Mouse (Mus musculus): ENCODE results near the gene Fam168a. TPM values are rescaled to one million over a fixed set of nuclear protein-coding genes. Genes with fewer than 3 reads are reported as not detected.

Fam168a gene
- polyA plus RNA-seq, 1 experiment from 2014 or later, result 54.1 TPM

DNA sequence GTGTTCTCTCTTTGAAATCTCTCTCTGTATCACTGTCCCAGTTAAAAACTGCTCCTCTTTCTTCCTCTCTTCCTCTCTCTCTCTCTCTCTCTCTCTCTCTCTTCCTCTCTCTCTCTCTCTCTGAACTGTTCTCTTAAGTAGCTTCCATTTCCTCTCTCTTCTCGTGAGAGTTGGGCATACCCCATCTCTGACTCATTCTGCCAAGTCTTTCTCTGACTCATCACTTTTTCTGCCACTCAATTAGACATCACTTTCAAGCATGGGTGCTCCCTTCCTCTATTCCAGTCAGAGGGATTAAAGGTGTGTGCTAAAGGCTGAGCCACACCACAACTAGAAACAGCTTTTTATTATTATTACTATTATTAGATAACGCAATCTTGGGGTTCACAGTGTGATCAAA, 43.7 kb downstream of the Fam168a start:
- ATAC-seq (ENCODE audit: insufficient number of reproducible peaks, insufficient read depth, low FRiP score, low TSS enrichment, low read depth), result no peak
- 0 out of 2 replicates have a peak, but pooled peaks cover 3% of the 10 kb centered on the region for H3K36me3 ChIP-seq
- H3K4me1 ChIP-seq (replicated peaks), result no peaks in the 10 kb centered on the region
- no peak overlapping the region for H3K4me2 ChIP-seq
- H3K9ac ChIP-seq (replicated peaks), result no peak overlapping the region
- no peak overlapping the region for H3K27ac ChIP-seq
- no peak overlapping the region for H3K4me3 ChIP-seq (replicated peaks)
- 76% methylated on average over 2 of the region's 2 CpGs for WGBS
- no peaks in the 10 kb centered on the region for H3K9me3 ChIP-seq
- H3K27me3 ChIP-seq, result no peaks in the 10 kb centered on the region

DNA sequence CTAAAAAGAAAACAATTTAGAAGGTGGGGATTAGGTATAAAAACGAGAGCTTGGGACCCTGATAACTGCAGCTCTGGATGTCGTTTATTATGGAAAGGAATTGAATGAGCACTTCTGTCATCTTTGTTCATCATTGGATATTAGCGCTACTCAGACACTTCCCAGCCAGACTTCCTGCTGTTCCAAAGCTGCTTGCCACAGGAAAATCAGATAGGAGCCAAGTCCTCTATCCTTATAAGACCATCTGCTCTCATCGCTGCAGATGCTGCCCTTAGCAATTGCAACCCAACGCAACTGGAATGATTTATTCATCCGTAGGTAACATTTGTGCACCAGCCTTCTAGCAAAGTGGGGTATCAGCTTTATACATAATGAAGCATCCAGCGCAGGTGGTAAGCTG, 52.3 kb downstream of the Fam168a start:
- Histone ChIP-seq H3K4me1 (replicated peaks) (no peaks in the 10 kb centered on the region), H3K27me3 (no peaks in the 10 kb centered on the region), H3K4me3 (replicated peaks) (no peak overlapping the region), H3K4me2 (no peak overlapping the region), H3K27ac (no peak overlapping the region), H3K36me3 (0 out of 2 replicates have a peak, but pooled peaks cover 3% of the 10 kb centered on the region), H3K9ac (replicated peaks) (no peak overlapping the region), H3K9me3 (0 out of 2 replicates have a peak, but pooled peaks cover 8% of the 10 kb centered on the region)
- no peak for ATAC-seq (ENCODE audit: insufficient number of reproducible peaks, insufficient read depth, low FRiP score, low TSS enrichment, low read depth)
- 88% methylated on average over 7 of the region's 7 CpGs for WGBS

DNA sequence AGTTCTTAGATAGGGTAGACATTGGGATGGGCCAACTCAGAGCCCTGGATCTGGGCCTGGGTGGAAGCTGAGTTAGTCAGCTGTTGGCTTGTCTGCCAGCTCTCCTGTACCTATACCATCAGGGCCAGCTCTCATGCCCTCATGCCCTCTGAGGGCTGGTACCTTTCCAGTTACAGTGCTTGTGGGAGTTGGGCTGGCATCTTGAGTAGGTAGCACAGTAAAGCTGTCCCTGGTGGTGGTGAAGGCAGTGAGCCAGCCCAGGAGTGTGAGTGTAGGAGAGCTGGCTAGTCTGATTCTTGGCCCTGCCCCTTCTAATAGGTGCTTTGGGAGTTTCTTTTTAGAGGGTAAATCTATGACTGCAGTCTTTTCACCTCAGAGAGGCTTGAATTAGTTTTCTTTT, 56.3 kb downstream of the Fam168a start:
- no peak overlapping the region for H3K27ac ChIP-seq
- H3K36me3 ChIP-seq, result 0 out of 2 replicates have a peak, but pooled peaks cover 3% of the 10 kb centered on the region
- no peak overlapping the region for H3K9ac ChIP-seq (replicated peaks)
- 0 out of 2 replicates have a peak, but pooled peaks cover 7% of the 10 kb centered on the region for H3K9me3 ChIP-seq
- H3K4me2 ChIP-seq, result no peak overlapping the region
- H3K4me1 ChIP-seq (replicated peaks), result no peaks in the 10 kb centered on the region
- H3K27me3 ChIP-seq, result no peaks in the 10 kb centered on the region
- H3K4me3 ChIP-seq (replicated peaks), result no peak overlapping the region
- no peak for ATAC-seq (ENCODE audit: insufficient number of reproducible peaks, insufficient read depth, low FRiP score, low TSS enrichment, low read depth)

DNA sequence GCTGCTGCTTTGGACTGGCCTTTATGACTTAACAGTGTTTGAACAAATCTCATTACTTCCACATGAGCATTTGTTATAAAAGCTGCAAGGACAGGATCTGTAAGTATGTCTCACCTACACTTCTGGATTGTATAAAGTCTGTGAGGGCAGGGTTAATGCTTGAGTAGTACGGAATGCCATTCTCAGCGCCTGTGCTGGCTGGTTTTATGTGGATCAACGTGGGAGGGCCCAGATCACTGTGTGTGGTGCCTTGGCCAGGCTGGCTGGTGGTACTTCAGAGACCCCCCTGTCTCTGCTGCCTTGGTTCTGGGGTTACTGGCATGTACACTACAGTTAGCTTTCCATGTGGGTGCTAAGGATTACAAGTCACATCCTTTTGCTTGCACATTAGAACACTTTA, 61.1 kb downstream of the Fam168a start:
- ATAC-seq (ENCODE audit: insufficient number of reproducible peaks, insufficient read depth, low FRiP score, low TSS enrichment, low read depth), result no peak
- no peak overlapping the region for H3K9ac ChIP-seq (replicated peaks)
- 0 out of 2 replicates have a peak, but pooled peaks cover 5% of the 10 kb centered on the region for H3K36me3 ChIP-seq
- H3K4me3 ChIP-seq (replicated peaks), result no peak overlapping the region
- no peaks in the 10 kb centered on the region for H3K4me1 ChIP-seq (replicated peaks)
- 17% methylated on average over 3 of the region's 3 CpGs for WGBS
- no peaks in the 10 kb centered on the region for H3K27me3 ChIP-seq
- H3K27ac ChIP-seq, result peak overlapping the region; percentile 30
- H3K4me2 ChIP-seq, result no peak overlapping the region
- 0 out of 2 replicates have a peak, but pooled peaks cover 6% of the 10 kb centered on the region for H3K9me3 ChIP-seq

DNA sequence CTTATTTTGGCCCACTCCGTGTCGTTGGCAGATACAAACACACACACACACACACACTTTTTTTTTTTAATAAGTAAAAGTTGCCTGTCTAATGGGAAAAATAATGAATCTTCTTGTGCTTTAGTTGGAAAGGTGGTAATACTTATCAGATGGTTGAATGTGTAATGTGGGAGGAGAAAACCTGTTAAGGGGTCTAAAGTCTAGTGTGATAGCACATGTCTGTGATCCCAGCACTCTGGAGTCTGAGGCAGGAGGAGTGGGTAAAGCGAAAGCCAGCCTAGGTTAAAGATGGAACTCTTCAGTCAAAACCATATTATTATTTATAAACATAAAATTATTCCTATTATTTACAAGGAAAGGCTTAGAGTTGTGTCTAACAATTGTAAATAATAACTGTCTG, 61.6 kb downstream of the Fam168a start:
- no peak overlapping the region for H3K4me3 ChIP-seq (replicated peaks)
- no peaks in the 10 kb centered on the region for H3K27me3 ChIP-seq
- H3K4me1 ChIP-seq (replicated peaks), result no peaks in the 10 kb centered on the region
- 0 out of 2 replicates have a peak, but pooled peaks cover 6% of the 10 kb centered on the region for H3K9me3 ChIP-seq
- no peak for ATAC-seq (ENCODE audit: insufficient number of reproducible peaks, insufficient read depth, low FRiP score, low TSS enrichment, low read depth)
- no peak overlapping the region for H3K4me2 ChIP-seq
- 0 out of 2 replicates have a peak, but pooled peaks cover 4% of the 10 kb centered on the region for H3K36me3 ChIP-seq
- no peak overlapping the region for H3K27ac ChIP-seq
- 88% methylated on average over 3 of the region's 3 CpGs for WGBS
- no peak overlapping the region for H3K9ac ChIP-seq (replicated peaks)

DNA sequence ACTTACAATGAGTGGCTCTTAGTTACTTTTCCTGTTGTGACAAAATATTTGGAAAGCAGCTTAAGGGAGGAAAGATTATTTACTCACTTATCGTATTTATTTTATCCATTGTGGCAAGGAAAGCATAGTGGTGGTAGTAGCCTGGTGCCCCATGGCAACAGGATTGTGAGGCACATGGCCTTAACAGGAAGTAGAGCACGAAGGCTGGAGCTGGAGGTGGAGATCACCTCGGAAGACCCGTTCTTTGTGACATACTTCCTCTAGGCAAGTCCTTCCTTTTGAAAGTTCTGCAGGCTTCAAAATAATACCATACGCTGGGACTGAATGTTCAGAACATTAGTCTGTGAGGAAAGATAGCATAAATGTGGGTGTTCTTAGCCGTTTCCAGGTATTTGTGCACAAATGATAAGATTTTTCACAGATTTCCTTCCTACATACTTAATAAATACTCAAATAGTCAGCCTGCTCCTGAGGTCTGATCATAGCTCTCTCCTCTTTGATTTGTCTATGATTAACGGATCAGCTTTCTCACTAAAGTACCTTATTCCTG, 63.2 kb downstream of the Fam168a start:
- Histone ChIP-seq H3K9ac (replicated peaks) (no peak overlapping the region), H3K9me3 (0 out of 2 replicates have a peak, but pooled peaks cover 6% of the 10 kb centered on the region), H3K4me2 (no peak overlapping the region), H3K4me3 (replicated peaks) (no peak overlapping the region), H3K27me3 (no peaks in the 10 kb centered on the region), H3K36me3 (peaks cover 8% of the 10 kb centered on the region; the same call in 1 of the 2 replicates), H3K4me1 (replicated peaks) (no peaks in the 10 kb centered on the region), H3K27ac (no peak overlapping the region)
- 91% methylated on average over 7 of the region's 7 CpGs for WGBS
- ATAC-seq (ENCODE audit: insufficient number of reproducible peaks, insufficient read depth, low FRiP score, low TSS enrichment, low read depth), result no peak

DNA sequence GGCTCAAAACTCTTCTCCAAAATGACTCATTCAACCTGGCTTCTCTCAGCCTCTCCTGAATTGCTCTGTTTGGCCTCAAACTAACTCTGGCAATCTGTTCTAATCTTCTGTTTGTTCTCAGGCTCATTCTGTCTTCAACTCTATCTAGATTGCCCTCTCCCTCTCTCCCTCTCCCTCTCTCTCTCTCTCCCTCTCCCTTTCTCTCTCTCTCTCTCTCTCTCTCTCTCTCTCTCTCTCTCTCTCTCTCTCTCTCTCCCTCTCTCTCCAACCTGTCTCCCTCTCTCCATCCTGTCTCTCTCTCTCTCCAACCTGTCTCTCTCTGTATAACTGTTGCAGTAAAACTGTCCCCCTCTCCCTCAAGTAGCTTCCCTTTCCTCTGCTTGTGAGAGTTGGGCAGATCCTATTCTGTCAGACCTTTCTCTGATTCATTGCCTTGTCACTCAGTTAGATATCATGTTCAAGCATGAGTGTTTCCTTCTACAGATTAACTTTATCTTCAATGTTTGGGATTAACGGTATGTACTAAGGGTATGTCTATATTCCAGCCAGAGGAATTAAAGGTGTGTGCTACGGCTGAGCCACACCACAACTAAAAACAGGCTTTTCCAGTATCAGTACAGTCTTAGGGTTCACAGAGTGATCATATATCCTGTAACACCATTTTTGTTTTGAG, 64.4 kb downstream of the Fam168a start:
- no peaks in the 10 kb centered on the region for H3K27me3 ChIP-seq
- no peak overlapping the region for H3K4me2 ChIP-seq
- no peak overlapping the region for H3K4me3 ChIP-seq (replicated peaks)
- 85% methylated on average over 2 of the region's 2 CpGs for WGBS
- no peak for ATAC-seq (ENCODE audit: insufficient number of reproducible peaks, insufficient read depth, low FRiP score, low TSS enrichment, low read depth)
- no peak overlapping the region for H3K9ac ChIP-seq (replicated peaks)
- H3K36me3 ChIP-seq, result peaks cover 10% of the 10 kb centered on the region; the same call in 1 of the 2 replicates
- no peak overlapping the region for H3K27ac ChIP-seq
- no peaks in the 10 kb centered on the region for H3K4me1 ChIP-seq (replicated peaks)
- no peaks in the 10 kb centered on the region for H3K9me3 ChIP-seq

DNA sequence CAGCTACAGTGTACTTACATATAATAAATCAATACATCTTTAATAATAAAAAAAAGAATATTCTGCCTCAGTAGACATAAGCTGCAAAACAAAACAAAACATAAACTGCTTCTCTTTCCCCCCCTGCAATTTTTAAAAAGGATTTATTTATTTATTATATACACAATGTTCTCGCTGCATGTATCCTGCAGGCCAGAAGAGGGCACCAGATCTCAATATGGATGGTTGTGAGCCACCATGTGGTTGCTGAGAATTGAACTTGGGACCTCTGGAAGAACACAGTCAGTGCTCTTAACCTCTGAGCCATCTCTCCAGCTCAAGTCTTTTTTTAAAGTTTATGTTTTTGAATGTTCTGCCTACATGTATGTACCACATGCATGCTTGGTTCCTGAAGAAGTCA, 67.8 kb downstream of the Fam168a start:
- no peak for ATAC-seq (ENCODE audit: insufficient number of reproducible peaks, insufficient read depth, low FRiP score, low TSS enrichment, low read depth)
- Histone ChIP-seq H3K27me3 (no peaks in the 10 kb centered on the region), H3K4me2 (no peak overlapping the region), H3K4me1 (replicated peaks) (no peaks in the 10 kb centered on the region), H3K9ac (replicated peaks) (no peak overlapping the region), H3K27ac (no peak overlapping the region), H3K4me3 (replicated peaks) (no peak overlapping the region), H3K36me3 (peaks cover 10% of the 10 kb centered on the region; the same call in 1 of the 2 replicates), H3K9me3 (no peaks in the 10 kb centered on the region)
- 90% methylated on average over 1 of the region's 1 CpGs for WGBS

DNA sequence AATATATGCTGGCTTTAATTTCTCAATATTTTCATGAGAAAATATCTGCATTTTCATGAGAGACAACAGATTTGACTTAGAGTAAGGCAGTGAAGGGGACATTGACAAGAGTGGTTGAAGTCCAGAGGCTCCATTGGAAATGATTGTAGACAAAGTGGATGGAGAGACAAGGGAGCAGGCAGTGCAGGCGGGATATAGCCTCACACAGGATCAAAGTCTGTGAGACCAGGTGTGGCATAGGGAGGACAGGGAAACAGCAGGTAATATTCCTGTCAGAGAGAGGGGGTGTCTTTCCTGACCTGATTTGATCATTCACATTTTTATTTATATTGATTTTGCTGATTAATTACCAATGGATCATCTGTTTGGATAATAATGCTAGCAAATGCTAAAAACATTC, 69.4 kb downstream of the Fam168a start:
- Histone ChIP-seq H3K9ac (replicated peaks) (no peak overlapping the region), H3K9me3 (no peaks in the 10 kb centered on the region), H3K4me2 (no peak overlapping the region), H3K4me1 (replicated peaks) (no peaks in the 10 kb centered on the region), H3K27ac (no peak overlapping the region), H3K27me3 (no peaks in the 10 kb centered on the region), H3K4me3 (replicated peaks) (no peak overlapping the region), H3K36me3 (peaks cover 14% of the 10 kb centered on the region; the same call in 1 of the 2 replicates)
- WGBS, result 88% methylated on average over 1 of the region's 1 CpGs
- no peak for ATAC-seq (ENCODE audit: insufficient number of reproducible peaks, insufficient read depth, low FRiP score, low TSS enrichment, low read depth)

DNA sequence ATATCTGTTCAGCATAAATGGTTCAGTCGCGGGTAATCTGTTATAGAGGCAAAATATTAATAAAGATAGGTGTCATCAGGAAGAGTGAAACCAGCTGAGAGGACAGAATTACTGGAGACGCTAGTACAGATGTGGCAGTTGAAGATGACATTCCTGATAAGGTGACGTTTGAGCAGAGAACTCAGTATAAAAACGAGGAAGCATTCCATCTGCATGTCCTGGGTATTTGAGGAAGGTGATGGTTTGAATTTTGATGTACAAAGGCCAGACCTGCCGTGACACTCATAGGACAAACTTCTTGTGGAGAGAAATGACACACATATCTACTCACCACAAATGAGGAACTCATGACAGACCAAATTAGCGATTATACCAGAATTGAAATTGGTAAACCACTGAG, 73.8 kb downstream of the Fam168a start:
- no peaks in the 10 kb centered on the region for H3K27me3 ChIP-seq
- no peak overlapping the region for H3K27ac ChIP-seq
- H3K4me2 ChIP-seq, result no peak overlapping the region
- no peak overlapping the region for H3K4me3 ChIP-seq (replicated peaks)
- H3K9me3 ChIP-seq, result no peaks in the 10 kb centered on the region
- H3K4me1 ChIP-seq (replicated peaks), result peaks cover 12% of the 10 kb centered on the region
- ATAC-seq (ENCODE audit: insufficient number of reproducible peaks, insufficient read depth, low FRiP score, low TSS enrichment, low read depth), result no peak
- no peak overlapping the region for H3K9ac ChIP-seq (replicated peaks)
- 85% methylated on average over 7 of the region's 7 CpGs for WGBS
- peaks cover 9% of the 10 kb centered on the region; the same call in 1 of the 2 replicates for H3K36me3 ChIP-seq

DNA sequence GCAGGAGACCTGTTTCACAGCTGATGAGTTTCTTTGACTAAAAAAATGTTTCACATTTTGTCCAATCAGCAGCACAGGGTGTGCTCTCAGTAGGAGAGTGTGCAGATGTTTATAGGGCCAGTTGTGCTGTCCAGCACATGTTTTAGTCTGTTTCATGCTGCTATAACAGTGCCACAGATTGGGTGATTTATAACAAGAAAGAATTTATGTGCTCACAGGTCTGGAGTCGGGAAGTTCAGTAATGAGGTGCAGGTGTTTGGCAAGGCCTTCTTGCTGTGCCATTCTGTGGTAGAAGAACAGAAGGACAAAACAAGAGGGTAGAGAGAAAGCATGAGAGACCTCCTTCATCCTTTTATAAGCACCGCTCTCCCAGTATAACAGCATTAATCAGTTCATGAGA, 78.2 kb downstream of the Fam168a start:
- peak; percentile 94 for ATAC-seq (ENCODE audit: insufficient number of reproducible peaks, insufficient read depth, low FRiP score, low TSS enrichment, low read depth)
- no peak overlapping the region for H3K9ac ChIP-seq (replicated peaks)
- 9% methylated on average over 2 of the region's 2 CpGs for WGBS
- H3K36me3 ChIP-seq, result peaks cover 3% of the 10 kb centered on the region; the same call in 1 of the 2 replicates
- no peak overlapping the region for H3K4me3 ChIP-seq (replicated peaks)
- peak overlapping the region; percentile 21; the same call in 1 of the 2 replicates for H3K4me2 ChIP-seq
- H3K27ac ChIP-seq, result peak overlapping the region; percentile 59
- peaks cover 17% of the 10 kb centered on the region for H3K4me1 ChIP-seq (replicated peaks)
- H3K9me3 ChIP-seq, result no peaks in the 10 kb centered on the region
- H3K27me3 ChIP-seq, result no peaks in the 10 kb centered on the region

Measured in limb, embryonic 12.5 days (tissue).